Mouse (Mus musculus): ENCODE measurements around the gene Tent5b.
A peak's percentile ranks its signal among the peaks of the same experiment; 100 is the strongest.

Tent5b gene

DNA sequence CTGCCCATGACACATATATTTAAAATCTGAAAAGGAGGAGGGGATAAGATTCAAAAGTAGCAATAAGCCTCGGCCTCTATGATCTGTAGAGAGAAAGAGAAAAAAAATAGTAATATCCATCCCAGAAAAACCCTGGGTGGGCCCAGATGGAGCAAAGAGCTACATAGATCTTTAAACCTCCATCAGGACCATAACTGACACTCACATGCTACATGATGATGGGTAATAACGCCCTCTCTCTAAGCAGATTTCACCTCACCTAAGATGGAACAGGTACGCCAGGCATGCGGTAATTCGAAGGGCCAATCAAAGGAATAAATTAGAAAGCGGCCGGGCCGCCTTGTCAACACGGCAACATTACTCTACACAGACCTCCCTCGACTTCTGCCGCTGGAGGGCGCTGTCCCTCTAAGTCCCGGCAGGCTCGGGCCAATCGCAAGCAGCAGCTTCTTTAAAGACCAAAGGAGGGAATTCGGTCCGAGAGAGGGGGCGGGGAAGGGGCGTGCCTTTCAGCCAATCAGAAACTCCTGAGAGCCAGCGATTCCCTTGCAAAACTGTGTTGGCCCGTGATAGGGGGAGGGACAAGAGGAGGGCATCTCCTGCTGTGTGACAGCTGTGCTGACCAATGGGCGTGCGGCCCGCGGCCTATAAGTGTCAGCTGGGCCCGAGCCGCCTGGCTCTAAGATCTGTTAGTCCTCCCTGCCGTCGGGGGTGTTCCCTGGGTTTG is at the start of gene Tent5b:
Tent5b (plus strand) TSS at position 675 of the 727 bp plus-strand sequence.
- peak; percentile 89 to 96 for DNase-seq (ENCODE audit: low spot score in 2 of 2)

- DNase-seq (ENCODE audit: low spot score in 2 of 2): no peak
Measured at GRCm38 (mm10) chr4:133431508-133431907, 48.4 kb upstream of the Tent5b start.

DNA sequence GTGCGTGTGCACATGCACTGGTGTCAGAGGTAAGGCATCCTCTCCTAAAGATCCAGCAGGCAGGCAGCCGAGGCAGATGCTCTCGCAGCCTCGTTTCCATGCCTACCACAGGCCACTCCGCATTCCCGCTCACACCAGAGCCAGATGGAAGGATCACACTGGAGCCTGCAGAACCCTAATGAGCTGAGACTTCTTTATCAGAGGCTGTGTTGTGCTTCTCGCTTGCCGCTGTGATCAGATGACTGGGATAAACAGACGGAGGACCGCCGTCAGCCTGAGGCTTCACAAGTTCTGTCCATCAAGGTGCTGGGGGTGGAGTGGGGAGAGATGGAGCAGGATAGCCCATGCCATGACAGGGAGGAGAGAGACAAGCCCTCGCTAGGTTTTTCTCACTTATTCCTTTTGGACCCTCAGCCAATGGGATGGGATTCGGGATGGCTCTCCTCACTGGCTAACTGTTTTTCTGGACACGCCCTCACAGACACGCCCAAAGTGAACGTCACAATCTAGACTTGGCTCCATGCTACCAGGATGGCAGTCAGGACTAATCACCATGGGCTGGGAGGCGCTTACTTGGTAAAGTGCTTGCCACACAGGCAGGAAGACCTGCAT is 47.3 kb upstream of the Tent5b start:
- DNase-seq (ENCODE audit: low spot score in 2 of 2): no peak

- no peak for DNase-seq (ENCODE audit: low spot score in 2 of 2)
Measured at GRCm38 (mm10) chr4:133435921-133436320, 44.0 kb upstream of the Tent5b start.

- no peak for DNase-seq (ENCODE audit: low spot score in 2 of 2)
Measured at GRCm38 (mm10) chr4:133439460-133440376, 40.2 kb upstream of the Tent5b start.

DNA sequence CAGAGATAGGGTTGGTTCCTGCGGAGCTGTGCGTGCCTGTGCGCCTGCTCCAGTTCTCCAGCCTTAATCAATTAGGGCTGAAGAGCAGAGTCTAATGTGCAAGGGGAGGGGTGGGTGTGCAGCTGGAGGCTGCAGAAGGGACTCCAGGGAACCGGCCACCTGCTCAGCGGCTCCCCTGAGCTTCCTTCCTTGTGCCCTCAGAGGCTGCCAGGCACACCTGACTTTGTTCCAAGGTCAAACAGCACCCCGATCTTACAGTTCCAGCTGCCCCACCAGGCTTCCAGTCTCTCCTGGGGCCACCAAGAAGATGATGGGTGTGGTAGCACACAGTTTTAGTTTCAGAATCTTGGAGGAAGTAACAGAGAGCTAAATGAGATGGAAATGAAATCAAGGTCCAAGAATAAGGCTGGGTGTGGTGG is 39.5 kb upstream of the Tent5b start:
- DNase-seq (ENCODE audit: low spot score in 2 of 2): no peak

- DNase-seq (ENCODE audit: low spot score in 2 of 2): no peak
Measured at GRCm38 (mm10) chr4:133442194-133442593, 37.7 kb upstream of the Tent5b start.

- no peak for DNase-seq (ENCODE audit: low spot score in 2 of 2)
Measured at GRCm38 (mm10) chr4:133443085-133443484, 36.8 kb upstream of the Tent5b start.

DNA sequence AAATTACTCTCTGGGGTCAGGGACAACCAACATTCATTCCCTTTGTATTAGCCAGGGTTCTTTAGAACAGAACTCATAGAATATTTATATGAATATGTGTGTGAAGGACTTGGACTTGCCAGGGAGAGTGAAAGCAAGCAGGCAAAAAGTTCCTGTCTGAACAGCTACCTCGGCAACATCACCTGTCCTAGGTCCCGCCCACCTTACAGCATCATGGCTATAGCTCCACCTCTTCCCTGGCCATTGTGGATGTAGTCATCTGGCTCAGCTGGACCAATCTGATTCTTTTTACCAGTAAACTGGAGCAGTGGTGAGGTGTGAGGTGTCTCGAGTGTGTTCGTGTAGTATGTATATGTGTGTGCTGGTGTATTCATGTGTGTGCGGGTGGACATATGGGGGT is 34.2 kb upstream of the Tent5b start:
- DNase-seq (ENCODE audit: low spot score in 2 of 2): no peak

DNA sequence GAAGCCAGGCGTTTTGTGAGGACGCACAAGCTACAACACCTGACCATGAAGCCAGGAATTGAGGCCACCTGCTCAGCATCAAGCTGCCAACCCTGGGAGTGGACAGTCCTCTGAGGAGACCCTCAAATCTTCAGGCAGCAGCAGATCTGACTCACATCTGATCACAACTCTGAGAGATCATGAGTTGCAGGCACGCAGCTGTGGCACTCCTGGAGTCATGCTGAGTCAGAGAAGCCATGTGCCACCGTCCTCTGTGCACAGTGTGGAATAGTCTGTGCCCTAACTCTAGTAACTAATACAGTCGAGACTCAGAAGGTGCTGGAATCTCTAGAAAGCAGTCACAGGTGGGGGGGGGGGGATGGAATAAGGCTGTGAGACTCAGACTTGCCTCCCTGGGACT is 32.6 kb upstream of the Tent5b start:
- DNase-seq (ENCODE audit: low spot score in 2 of 2): no peak

DNA sequence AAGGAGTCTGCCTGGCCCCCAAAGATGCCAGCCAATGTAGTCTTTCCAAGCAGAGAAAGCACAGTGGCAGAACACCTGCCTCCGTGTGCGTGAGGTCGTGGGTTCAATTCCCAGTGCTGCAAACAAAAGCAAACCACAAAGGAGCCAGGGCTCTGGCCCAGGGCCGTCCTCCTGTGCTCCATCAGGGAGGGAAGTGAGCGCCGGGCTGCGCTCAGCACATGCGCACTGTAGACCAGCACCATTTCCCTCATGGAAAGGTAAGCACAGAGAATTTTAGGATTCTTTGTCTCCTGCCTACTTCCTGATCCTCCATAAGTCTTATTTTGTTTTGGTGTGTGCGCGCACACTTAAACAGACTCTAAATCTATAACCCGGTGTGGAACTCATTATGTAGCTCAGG is 32.0 kb upstream of the Tent5b start:
- DNase-seq (ENCODE audit: low spot score in 2 of 2): no peak

DNA sequence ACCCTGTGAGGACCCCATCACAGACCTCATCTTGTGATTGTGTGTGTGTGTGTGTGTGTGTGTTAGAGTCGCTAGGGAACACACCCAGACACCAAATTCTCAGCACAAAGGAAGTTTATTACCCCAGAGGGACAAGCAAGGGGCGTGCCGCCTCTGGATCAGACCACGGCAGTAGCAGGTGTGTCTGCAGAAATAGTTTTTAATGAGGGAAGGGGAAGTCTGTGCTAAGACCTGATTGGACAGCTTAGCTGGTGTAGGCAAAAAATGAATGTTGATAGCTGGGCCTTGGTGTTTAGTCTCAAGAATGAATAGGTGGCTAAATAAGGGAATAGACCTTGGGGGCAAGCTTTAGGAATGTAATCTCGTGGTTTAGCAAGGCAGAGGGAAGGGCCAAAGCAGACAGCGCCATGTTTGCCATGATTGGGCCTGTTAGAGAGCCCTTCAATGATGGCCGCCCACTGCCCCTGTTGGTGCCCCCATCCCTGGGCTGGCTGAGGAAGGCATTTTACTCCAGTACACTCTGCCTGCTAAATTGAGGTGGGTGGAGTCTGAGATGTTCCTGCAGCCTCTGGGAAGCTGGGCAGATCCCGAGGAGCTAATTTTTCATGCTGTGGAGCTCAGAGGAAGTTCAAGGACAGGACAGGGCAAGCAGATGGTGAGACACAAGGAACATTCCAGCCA is 31.1 kb upstream of the Tent5b start:
- no peak for DNase-seq (ENCODE audit: low spot score in 2 of 2)

GRCm38 (mm10) chr4:133449726-133450125 is 30.2 kb upstream of the Tent5b start:
- peak; percentile 21 to 44 for DNase-seq (ENCODE audit: low spot score in 2 of 2)

DNA sequence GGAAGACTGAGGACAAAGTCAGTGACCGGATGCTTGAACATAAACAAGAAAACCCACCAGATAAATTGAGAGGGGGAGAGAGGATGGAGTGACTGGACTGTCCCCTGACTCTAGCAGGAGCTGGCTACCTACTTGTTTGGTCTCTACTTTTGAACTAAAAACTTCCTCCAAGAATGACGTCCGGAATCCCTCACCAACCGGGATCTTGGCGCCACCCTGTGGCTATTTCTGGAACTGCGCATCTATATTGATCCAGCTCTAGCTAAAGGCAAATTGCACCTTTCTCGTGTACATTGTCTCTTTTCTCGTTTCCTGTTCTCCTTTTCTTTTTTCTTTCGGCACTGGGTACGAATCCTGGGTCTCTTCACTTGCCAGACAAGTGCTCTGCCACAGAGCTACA is 28.4 kb upstream of the Tent5b start:
- DNase-seq (ENCODE audit: low spot score in 2 of 2): peak; percentile 79 to 94

- DNase-seq (ENCODE audit: low spot score in 2 of 2): no peak
Measured at GRCm38 (mm10) chr4:133452433-133452832, 27.5 kb upstream of the Tent5b start.

DNA sequence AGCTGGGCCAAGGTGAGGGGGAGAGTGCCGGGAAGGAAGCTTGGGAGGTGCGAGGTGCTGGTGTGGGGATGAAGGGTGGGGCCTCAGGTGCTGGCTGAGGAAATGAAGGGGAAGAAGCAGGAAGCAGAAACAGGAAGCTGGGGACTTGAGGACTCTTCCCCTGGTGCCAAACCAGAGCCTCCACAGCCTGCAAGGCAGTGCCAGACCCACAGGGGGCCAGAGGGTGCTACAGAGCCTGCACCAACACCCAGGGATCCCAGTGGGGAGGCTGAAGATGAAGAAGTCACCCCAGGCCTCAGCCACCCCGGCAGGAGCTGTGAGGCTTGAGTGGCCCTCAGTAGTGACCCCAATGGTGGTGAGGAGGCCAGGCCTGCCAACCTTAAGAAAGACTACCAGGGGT is 21.9 kb upstream of the Tent5b start:
- no peak for DNase-seq (ENCODE audit: low spot score in 2 of 2)

- no peak for DNase-seq (ENCODE audit: low spot score in 2 of 2)
Measured at GRCm38 (mm10) chr4:133460006-133460405, 19.9 kb upstream of the Tent5b start.

GRCm38 (mm10) chr4:133460796-133461325 is 19.1 kb upstream of the Tent5b start:
- DNase-seq (ENCODE audit: low spot score in 2 of 2): no peak

DNA sequence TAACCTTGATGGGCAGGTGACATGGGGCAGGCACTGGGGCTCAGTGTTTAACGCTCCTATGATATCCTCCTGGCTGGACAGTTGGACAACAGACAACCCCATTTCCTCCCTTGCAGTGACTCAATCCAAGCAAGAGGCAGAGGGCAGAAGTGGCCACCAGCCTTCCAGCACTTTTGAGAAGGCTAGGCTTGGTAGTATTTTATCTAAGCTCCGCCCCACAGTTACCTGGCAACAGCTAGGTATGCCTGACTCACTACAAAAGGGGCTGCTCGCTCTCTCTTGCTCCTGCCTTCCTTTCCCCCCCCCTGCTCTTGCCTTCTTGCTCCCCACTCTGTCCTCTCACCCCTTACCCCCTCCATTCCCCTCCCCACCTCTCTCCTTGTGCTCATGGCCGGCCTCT is 18.6 kb upstream of the Tent5b start:
- DNase-seq (ENCODE audit: low spot score in 2 of 2): no peak

DNA sequence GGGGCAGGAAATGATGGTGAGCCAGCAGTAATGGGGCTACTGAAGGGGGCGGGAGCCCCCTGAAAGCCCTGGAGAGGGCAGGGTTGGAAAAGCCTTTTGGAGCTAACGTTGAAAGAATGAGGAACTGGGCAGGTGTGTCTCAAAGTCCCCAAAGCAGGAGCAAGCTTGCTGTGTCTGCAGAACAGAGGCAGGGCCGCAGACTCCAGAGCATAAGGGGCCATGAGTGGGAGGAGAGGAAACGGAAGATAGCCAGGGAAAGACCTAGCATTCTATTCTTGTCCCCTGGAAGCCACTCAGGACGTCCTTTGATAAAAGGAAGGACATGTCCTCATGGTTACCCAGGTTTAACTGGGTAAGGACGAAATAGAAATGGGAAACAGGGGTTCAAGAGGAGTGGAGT is 16.7 kb upstream of the Tent5b start:
- DNase-seq (ENCODE audit: low spot score in 2 of 2): no peak

GRCm38 (mm10) chr4:133468080-133468479 is 11.9 kb upstream of the Tent5b start:
- peak; percentile 38 to 57 for DNase-seq (ENCODE audit: low spot score in 2 of 2)

DNA sequence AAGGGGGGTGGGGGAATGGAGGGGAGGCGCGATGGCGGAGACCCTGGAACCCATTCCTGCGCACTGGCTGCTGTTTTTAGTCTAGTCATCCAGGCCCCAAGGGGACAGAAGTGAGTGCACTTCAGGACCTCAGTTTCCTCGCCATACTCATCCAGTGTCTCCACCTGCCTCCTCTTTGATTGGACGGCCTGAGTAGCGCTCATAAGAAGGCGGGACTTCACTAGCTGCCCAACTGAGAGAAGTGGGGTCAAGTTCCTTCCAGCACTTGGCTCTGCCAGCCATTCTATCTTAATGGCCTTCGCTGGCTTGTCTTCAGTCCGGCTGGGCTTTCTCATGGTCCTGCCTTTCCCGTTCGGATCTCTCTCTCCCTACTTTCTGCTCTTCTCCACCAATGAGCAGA is 10.8 kb upstream of the Tent5b start:
- no peak for DNase-seq (ENCODE audit: low spot score in 2 of 2)
